Mouse (Mus musculus) thymus, adult 2 months (tissue): Measurements from ENCODE around the gene Nat8f3. TPM values are rescaled to one million over a fixed set of nuclear protein-coding genes. Genes with fewer than 3 reads are reported as not detected.
"Not testable (repeated sequence)": the region's sequence is repeated elsewhere in the genome, so short reads cannot be mapped to it uniquely, and the experiment has no call there.

Source experiments
- DNase-seq: peaks from one replicate; pipeline ENCODE4 v3.0.0; 2021
- H3K27ac ChIP-seq: fragments of 200-500 bp; 2 replicates; pipeline ENCODE4 v1.5.1; 2012; ENCODE audit warnings: low read length, control low read depth; ENCODE audit not compliant: control insufficient read depth, insufficient read depth
- H3K27me3 ChIP-seq: fragments of 200-500 bp; 2 replicates; pipeline ENCODE4 v1.6.1; 2012; ENCODE audit warnings: mild to moderate bottlenecking, low read length, moderate library complexity, mixed read lengths; ENCODE audit not compliant: control insufficient read depth, insufficient read depth
- H3K36me3 ChIP-seq: fragments of 200-500 bp; 2 replicates; pipeline ENCODE4 v1.6.1; 2012; ENCODE audit warnings: mild to moderate bottlenecking, low read length, moderate library complexity; ENCODE audit not compliant: control insufficient read depth, insufficient read depth
- H3K4me1 ChIP-seq: fragments of 200-500 bp; replicated peaks from 2 replicates; pipeline ENCODE4 v1.6.1; 2012; ENCODE audit warnings: low read length; ENCODE audit not compliant: control insufficient read depth, insufficient read depth
- H3K4me3 ChIP-seq: fragments of 200-500 bp; 2 replicates; pipeline ENCODE4 v1.5.1; 2012; ENCODE audit warnings: mild to moderate bottlenecking, low read length, control low read depth, moderate library complexity; ENCODE audit not compliant: control insufficient read depth, insufficient read depth
- WGBS: fragments of 180-500 bp; shearing (Covaris S2); methylation state at CpG from one replicate; pipeline ENCODE4 v1.1.7; 2018; 5-methylcytosine and 5-hydroxymethylcytosine counted together
- polyA plus RNA-seq: library from polyadenylated mRNA; depleted of rRNA; stranded (reverse); fragments of >200 nt; gene quantifications from 2 replicates; pipeline ENCODE4 v1.2.3, GENCODE M21; 2012; rRNA removed

Nat8f3 gene
- polyA plus RNA-seq, 1 experiment: not detected

GRCm38 (mm10) chr6:85709607-85710006 lies 55.9 kb downstream of the Nat8f3 start:
- H3K4me1 ChIP-seq, H3K27me3 ChIP-seq, H3K4me3 ChIP-seq, H3K36me3 ChIP-seq, H3K27ac ChIP-seq, DNase-seq: not testable (repeated sequence)
- 100% methylated on average over 1 of the region's 1 CpGs for WGBS

GRCm38 (mm10) chr6:85709206-85709605 lies 56.3 kb downstream of the Nat8f3 start:
- H3K4me1 ChIP-seq, H3K27me3 ChIP-seq, H3K36me3 ChIP-seq, H3K27ac ChIP-seq, DNase-seq, H3K4me3 ChIP-seq: not testable (repeated sequence)
- 98% methylated on average over 5 of the region's 5 CpGs for whole genome bisulfite sequencing

DNA sequence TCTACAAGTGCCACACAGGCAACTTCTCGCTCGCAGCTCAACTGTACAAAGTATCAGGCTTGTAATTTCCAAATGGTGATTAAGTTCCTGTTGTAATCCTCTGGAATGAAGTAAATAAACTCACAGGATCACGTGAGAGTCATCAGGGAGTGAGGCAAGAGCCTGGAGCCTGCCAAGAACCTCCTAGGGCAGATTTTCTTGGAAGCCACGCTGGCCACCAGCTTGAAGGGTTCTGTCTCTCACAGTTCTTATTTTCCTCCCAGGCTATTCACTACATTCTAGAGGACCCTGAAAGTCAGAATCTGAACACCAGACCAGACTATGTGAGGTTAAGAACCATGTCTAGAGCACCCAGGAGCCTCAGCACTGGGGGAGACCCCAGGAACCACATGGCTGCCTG lies 63.6 kb downstream of the Nat8f3 start:
- not testable (repeated sequence) for H3K36me3 ChIP-seq, H3K27me3 ChIP-seq, H3K4me1 ChIP-seq, H3K4me3 ChIP-seq, DNase-seq, H3K27ac ChIP-seq
- 88% methylated on average over 2 of the region's 4 CpGs for WGBS

Other genes with a start within 250 kb of the Nat8f3 start
- 2.4 and 2.7 TPM in 2 replicates for gene Alms1, start 178.2 kb downstream of the Nat8f3 start, polyA plus RNA-seq
- gene Nat8f7, start 52.5 kb downstream of the Nat8f3 start, polyA plus RNA-seq: 0.27 and 0.55 TPM in 2 replicates
- 0.11 and 0.34 TPM in 2 replicates for gene Nat8f6, start 55.2 kb upstream of the Nat8f3 start, polyA plus RNA-seq
- 0.18 and 0.22 TPM in 2 replicates for gene Nat8f5, start 55.2 kb upstream of the Nat8f3 start, polyA plus RNA-seq
- gene Nat8, start 66.3 kb upstream of the Nat8f3 start, polyA plus RNA-seq: 0.33 and 0.35 TPM in 2 replicates
- gene Nat8f2, start 103.4 kb upstream of the Nat8f3 start, polyA plus RNA-seq: 0.04 and 0.45 TPM in 2 replicates
- 2.9 and 4.1 TPM in 2 replicates for gene Nat8f4, start 139.1 kb upstream of the Nat8f3 start, polyA plus RNA-seq
- gene Tprkb, start 146.1 kb upstream of the Nat8f3 start, polyA plus RNA-seq: 16.8 and 20.6 TPM in 2 replicates
- 10.3 and 12.5 TPM in 2 replicates for gene Nat8f1, start 149.9 kb upstream of the Nat8f3 start, polyA plus RNA-seq
- gene Dusp11, start 195.9 kb upstream of the Nat8f3 start, polyA plus RNA-seq: 60.8 and 65.6 TPM in 2 replicates